Mouse (Mus musculus): ENCODE results near the gene Klf8.

DNA sequence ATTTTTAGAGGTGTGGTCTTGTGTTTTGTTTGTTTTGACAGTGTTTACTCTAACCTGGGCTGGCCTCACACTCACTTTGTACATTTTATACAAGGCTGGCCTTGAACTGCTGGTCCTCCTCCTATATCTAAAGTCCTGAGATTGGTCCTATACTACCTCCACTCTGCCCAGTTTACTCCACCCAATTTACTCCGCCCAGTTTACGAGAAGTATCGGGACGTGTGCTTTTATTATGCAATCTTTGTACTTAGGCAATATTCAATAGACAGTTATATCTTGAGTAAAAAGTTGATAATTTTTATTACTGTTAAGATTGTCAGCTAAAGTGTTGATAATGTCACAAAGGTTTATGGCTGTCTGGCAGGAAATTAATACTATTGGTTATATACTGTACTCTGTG is 74.1 kb downstream of the Klf8 start:
- TF ChIP-seq CTCF (IDR thresholded peaks at IDR 0.05; ENCODE audit: borderline replicate concordance, control insufficient read depth, extremely low read depth, insufficient read depth, low read length, poor library complexity) (no peak), POLR2A (IDR thresholded peaks at IDR 0.05; ENCODE audit: control insufficient read depth, extremely low read depth, insufficient read depth, low read length, poor library complexity) (no peak)
